Mouse (Mus musculus) 3134 (cell line): ENCODE results near the gene Prickle2.

Experiments
- DNase-seq: peaks from one replicate; pipeline ENCODE4 v3.0.0-alpha.2; 2011; ENCODE audit warnings: low spot score; ENCODE audit not compliant: insufficient read length; ENCODE audit errors: extremely low read depth

Gene Prickle2

GRCm38 (mm10) chr6:92463768-92464167, 242.2 kb downstream of the Prickle2 start:
- DNase-seq, result peak; percentile 28

GRCm38 (mm10) chr6:92460750-92461149, 245.2 kb downstream of the Prickle2 start:
- no peak for DNase-seq

GRCm38 (mm10) chr6:92458026-92458425, 247.9 kb downstream of the Prickle2 start:
- no peak for DNase-seq

GRCm38 (mm10) chr6:92451421-92451820, 254.5 kb downstream of the Prickle2 start:
- no peak for DNase-seq

- DNase-seq, result no peak
Measured at GRCm38 (mm10) chr6:92449956-92450355, 256.0 kb downstream of the Prickle2 start.

GRCm38 (mm10) chr6:92446662-92447061, 259.3 kb downstream of the Prickle2 start:
- no peak for DNase-seq

- DNase-seq, result no peak
Measured at GRCm38 (mm10) chr6:92441205-92441604, 264.8 kb downstream of the Prickle2 start.

GRCm38 (mm10) chr6:92440251-92440650, 265.7 kb downstream of the Prickle2 start:
- no peak for DNase-seq

GRCm38 (mm10) chr6:92432146-92432545, 273.8 kb downstream of the Prickle2 start:
- DNase-seq, result no peak

GRCm38 (mm10) chr6:92427406-92428171, 278.4 kb downstream of the Prickle2 start:
- peak; percentile 19 for DNase-seq

- no peak for DNase-seq
Measured at GRCm38 (mm10) chr6:92425901-92426300, 280.1 kb downstream of the Prickle2 start.

- no peak for DNase-seq
Measured at GRCm38 (mm10) chr6:92425476-92425875, 280.5 kb downstream of the Prickle2 start.

- peak; percentile 15 for DNase-seq
Measured at GRCm38 (mm10) chr6:92424991-92425390, 281.0 kb downstream of the Prickle2 start.

- DNase-seq, result no peak
Measured at GRCm38 (mm10) chr6:92422286-92422685, 283.7 kb downstream of the Prickle2 start.

GRCm38 (mm10) chr6:92420106-92420505, 285.8 kb downstream of the Prickle2 start:
- DNase-seq, result no peak

- DNase-seq, result no peak
Measured at GRCm38 (mm10) chr6:92415405-92415755, 290.6 kb downstream of the Prickle2 start.

- DNase-seq, result no peak
Measured at GRCm38 (mm10) chr6:92414478-92415404, 291.2 kb downstream of the Prickle2 start.

- no peak for DNase-seq
Measured at GRCm38 (mm10) chr6:92413982-92414381, 292.0 kb downstream of the Prickle2 start.

- no peak for DNase-seq
Measured at GRCm38 (mm10) chr6:92409788-92410187, 296.2 kb downstream of the Prickle2 start.

GRCm38 (mm10) chr6:92407259-92407658, 298.7 kb downstream of the Prickle2 start:
- DNase-seq, result no peak

GRCm38 (mm10) chr6:92405571-92405970, 300.4 kb downstream of the Prickle2 start:
- no peak for DNase-seq

GRCm38 (mm10) chr6:92397876-92398275, 308.1 kb downstream of the Prickle2 start:
- DNase-seq, result no peak
